Mouse (Mus musculus) cerebellum, postnatal 4 days (tissue): ENCODE measurements at regions not wholly inside any gene's neighbourhood (a gene's known extent, or its start where the extent isn't known, plus 50 kb on each side); places are given as distances from the start of the nearest gene placed in this dataset.

Experiments
- DNase-seq, 2 experiments: peaks; one replicate each; pipeline ENCODE4 v3.0.0; 2022; ENCODE audit warnings: low spot score in 2 of 2, mixed read lengths in 1 of 2

DNA sequence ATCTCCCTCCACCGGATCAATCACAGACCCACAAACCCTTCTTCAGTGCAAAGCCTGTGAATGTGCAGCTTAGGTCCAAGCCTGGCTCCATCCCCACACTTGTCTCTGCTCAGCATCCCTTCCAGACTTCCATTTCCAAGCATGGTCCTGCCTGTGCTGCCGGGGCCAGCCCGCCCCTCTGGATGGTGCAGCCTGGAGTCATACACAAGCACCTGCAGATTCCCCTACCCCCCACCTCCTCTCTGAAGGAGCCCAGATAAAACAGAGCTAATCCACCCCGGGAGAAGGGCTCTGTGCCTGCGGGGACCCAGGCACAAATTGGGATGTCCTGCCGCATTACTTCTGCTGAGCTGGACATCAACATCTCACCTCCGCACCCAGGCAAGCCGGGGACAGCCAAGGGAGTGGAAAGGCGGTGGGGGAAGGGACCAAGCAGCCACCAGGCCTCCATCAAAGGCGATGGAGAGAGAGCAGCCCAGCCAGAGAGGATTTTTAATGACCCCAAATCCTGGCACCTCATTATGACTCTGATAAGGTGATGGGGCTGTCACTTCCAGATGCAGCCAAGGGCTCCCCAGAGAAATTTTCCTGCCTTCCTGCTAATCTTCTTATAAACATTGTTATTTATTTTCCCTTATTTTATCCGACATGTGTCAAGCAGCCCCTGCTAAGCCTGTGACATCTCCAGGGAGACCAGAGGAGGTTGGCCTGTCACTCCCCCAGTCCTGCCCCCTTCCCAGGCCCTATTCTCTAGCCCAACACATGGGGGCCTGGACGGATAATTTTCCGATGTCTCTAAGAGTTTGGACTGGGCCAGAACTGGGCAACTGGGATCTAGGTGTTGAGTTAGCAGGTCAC is 105.5 kb upstream of the Unc5b start:
- no peak for DNase-seq

DNA sequence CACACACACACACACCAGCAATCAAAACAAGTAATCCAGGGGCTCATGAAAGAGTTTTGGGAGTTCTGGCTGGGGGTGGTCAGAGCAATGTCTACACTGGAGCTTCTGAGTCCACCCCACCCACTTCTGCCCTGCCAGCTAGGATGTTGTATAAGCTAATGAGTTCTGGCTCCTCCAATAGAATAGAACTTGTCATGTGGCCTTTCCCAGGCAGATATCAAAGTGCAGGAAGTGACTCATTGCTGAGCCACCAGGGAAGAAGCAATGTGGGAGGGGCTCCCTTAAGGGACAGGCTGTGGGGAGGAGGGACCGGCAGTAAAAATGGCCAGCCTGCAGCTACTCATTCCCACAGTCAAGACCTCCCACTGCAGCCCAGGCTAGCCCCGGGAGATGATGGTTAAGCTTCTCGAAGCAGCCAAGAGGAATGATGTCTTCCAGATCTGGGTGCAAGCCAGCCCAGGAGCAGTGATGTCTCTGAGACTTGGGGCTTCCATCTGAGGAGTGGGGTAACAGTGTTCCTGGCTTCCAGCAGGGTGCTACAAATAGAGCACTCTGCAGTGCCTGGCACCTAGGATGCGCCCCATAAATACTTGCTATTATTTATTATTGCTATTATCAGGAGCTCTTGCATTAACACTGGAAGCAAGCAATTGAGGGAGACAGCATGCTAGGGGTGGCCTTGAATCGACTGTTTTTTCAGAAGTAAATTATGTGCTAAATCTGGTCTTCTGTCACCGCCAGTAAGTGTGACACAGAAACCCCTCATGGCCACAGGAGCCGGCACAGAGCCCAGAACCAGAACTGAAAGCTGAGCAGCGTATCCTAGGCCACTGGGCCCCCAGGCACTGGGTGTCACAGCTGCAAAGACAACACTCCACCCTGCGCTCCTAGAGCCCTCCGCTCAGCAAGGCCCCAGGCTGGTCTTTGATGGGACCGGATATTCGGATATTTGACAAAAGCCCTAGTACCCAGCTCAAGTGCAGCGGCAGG is 103.2 kb upstream of the Unc5b start:
- no peak for DNase-seq

DNA sequence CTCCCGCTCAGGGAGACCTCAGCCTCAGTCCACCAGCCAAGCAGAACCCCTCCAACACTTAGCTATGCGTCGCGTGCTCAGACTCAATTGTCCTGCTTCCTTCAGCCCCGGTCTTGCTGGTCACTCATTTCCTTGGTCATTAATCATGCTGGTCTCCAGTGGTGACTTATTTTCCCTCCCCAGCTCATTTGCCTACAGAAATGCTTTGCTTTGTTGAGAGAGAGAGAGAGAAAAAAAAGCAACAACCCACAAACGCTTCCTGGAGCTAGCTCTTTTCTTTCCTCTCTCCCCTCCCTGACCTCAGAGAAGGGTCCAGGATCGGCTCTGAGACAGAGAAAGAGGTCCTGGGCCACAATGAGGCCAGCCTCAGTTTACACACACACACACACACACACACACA is 102.5 kb upstream of the Unc5b start:
- no peak for DNase-seq

DNA sequence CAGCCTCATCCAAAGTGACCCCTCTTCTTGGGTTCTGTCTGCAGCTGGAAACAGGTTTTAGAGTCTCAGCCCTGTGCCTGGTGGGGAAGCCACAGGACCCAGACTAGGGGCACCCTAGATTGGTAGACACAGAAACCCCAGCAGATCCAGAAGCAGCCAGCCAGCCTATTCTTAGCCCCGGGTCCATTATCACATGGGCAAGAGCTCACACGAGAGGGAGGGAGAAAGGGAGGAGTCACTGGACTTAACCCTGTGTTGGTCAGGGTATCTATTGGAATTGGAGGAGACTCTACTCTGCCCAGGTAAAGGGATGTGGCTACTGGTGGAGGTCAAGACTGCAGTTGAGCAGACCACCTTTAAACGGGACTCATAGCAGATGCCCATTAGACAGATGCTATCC is 101.5 kb upstream of the Unc5b start:
- no peak for DNase-seq

DNA sequence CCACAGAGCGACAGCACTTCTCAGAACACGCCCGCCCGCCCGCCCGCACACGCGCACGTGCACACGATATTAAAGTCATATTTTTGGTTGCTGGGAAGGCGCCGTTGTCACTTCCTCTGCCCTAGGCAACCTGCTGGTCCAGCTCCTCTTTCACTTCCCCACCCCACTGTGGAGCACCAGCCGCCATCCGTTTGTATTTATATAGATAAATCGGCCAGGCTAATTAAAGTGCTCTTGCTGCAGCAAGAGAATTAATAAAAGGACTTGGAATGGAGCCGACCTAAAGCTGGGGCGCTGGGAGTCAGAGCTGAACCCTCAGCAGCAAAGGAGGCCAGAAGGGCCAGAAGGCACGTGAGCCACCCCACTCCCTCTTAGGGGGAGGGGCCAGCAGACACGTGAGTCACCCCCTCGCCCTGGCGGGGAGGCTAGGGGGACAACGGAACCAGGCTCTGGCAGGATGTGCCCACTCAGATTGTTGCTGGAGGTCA is 100.6 kb upstream of the Unc5b start:
- DNase-seq = no peak

DNA sequence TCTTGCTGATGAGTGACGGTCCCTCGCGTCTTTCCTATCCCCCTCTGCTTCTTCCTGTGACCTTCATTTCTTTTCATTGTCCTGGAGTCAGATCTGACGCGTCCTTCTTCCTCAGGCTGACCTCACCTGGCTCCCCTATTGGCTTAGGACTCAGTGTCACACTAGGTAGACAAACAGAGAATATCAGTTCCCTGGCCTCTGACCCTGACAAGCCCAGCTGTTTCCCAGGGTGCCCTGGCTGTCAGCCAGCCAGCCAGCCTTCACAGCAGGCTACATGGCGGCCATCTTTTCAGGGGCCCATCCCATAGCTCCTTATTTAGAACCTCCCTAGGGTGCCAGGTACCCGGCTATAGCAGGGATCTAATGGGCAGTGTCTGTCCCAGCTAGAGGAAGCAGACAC is 97.3 kb upstream of the Unc5b start:
- DNase-seq = no peak

DNA sequence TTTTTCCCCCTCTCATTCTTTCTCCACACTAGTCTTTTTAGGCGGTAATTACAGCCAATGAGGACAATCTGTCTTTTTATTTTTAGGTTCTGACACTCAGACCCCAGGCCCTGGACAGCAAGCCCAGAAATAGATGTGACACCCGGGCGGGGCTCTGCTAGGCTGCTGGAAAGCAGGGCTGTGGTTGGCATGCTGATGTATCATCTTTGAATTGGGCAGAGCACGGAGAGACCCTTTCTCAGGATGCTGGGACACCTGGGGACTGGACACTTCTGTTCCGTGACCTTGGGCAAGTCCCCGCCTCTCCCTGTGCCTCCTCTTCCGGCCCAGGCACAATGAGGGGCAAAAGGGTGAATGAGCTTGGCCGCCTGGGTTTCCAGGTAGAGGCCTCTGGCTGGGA is 96.8 kb upstream of the Unc5b start:
- no peak for DNase-seq

DNA sequence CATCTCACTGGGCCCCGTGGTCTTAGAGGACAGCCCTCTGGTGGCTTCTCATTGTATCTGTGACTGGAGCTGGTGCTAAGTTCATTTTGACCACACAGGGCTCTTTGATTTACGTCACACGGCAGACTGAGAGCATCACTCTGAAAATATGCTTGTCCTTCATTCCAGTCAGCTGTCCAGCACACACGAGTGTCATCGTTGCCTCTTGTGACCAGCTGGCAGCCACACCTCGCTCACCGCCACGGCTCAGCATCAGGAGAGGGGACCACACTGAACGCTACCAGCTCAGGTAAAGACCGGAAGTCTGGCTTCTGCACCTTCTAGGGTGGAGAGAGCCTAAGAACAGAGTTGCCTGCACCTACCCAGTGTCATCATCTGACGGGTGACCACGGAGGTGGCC is 95.3 kb upstream of the Unc5b start:
- no peak for DNase-seq

DNA sequence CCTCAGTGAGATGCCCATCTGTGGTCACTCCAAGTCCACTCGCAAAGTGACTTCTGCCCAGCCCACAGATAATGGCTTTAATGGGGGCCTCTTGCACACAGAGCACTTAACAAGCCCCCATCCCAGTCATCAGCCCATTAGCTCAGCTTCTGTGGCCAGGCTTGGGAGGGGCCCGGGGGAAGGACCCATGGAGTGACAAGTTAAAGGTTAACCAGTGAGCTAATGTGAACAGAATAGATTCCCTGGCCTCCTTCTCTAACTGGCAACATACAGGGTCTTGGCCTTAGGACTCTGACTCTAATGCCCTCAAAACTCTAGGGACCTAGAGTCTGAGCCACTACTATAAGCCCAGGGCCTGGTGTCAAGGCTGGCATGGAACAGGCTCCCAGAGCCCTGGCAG is 94.3 kb upstream of the Unc5b start:
- DNase-seq = no peak

DNA sequence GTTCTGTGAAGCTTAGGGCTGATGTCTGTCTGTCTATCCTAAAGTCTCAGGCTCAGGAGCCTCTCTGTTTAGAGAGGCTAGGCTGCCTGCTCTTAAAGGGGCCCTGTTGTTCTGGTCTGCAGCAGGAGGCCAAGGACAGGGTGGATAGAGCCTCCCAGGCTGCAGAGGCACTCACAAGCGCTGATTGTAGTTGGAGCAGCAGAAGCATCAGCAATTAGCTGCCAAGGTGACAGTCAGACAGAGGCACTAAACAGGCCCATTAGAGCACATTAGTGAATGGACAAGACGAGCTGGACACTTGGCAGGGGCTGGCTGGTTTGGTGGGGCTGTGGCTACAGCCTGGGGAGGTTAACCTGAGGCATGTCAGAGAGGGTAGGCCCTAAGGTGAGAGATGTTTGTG is 93.8 kb upstream of the Unc5b start:
- DNase-seq = no peak

DNA sequence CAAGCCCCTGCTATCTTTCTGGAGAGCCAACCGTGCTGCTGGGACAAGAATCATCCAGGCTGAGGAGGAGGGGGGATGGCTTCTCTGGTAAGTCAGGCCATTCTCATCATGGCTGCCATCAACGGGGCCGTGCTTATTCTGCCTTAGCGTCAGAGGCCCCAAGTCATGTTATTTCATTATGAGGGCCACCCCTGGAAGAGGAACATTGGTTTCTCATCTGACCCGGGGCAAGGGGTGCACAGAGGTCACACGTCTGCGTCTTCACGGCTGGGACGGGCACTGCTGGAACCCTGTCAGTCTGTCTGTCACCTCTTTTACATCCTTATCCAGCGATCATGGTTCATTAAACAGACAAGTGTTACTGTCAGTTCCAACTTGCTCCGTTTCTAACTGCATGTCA is 92.4 kb upstream of the Unc5b start:
- no peak for DNase-seq

DNA sequence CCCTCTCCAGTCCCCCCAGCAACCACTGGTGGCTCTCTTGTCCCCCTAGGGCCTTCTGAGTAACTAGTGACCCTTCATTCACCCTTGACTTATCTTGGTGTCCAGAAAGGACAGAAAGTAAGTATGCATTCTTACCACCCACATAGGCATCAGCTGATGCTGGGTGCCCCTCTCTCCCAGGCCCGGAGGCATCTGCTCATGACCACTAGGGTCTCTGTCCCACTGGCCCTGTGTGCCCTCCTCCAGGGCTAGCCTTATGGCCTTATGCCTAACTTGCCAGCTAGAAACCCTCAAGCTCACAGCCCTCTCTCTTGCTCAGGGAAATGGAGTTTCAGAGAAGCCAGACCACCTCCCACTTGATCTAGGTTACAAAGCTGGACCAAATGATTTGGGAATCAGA is 89.2 kb upstream of the Unc5b start:
- DNase-seq = no peak

DNA sequence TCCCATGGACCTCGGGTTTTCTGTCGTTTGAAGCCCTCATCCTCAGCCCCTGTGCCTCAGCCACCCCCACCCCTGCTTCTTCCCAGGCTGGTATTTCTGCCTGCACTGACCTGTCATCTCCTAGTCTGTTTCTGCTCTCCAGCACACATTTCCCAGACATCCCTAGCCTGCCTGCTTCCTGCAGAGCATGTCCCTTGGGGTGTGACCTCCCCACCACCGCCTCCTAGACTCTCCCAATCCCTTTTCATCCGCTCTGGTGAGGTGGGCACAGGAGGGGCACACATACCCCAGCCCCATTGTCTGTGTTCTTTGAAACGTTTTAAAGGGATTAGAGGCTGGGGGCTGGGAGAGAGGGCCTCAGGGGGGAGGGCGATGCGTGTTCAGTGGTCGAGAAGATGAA is 86.6 kb upstream of the Unc5b start:
- no peak for DNase-seq

DNA sequence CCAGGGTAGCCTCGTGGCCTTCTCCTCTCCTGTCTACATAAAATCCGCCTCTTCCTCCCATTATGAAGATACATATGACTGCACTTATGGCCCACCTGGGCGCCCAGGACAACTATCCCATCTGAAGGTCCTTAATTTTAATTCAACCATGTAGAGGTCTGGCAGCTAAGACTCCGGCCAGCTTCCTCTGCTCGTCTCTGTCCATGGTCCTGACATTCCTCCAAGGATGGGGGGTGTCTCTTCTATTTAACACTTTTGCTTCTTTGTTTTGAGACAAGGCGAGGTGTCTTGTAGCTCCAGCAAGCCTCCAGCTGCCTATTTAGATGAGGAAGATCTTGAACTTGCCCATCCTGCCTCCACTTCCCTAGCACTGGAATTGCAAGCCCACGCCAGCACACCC is 83.0 kb upstream of the Unc5b start:
- no peak for DNase-seq

DNA sequence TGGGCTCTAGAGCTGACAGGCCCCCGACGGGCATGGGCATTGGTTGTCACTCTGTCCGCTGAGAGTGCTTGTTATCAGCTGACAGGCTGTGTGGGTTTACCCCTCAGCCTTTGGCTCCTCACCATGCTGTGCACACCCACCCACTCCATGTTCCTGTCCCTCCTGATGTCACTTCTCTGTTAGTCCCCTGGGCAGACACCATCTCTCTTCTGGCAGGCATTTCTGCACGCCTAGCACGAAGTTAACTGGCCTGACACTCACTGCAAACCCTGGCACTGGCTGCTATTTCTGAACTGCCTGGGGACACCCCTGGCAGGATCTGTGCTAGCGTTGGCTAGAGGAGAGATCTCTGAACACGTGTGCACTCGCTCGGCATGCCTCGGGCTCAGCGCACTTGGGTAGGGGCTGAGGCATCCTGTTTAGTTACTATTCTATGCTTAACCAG is 82.1 kb upstream of the Unc5b start:
- DNase-seq = peak in 1 of 2 experiments; percentile 37

DNA sequence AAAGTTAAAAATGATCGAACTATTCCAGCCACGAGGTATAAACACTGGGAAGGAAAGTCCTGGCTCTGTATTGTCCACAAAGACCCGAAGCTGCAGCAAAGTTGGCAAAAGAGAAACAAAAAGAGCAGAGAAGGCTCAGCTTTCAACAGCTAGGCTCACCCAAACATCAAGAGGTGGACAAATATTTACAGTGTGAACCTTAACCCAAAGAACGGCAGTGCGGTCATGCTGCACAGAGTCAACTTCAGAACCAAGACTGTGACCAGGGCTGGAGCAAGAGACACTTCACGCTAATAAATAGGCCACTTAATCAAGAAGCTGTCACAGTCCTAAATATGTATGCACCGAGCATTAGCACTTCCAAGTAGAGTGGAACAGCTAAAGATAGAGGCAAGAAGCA is 73.0 kb upstream of the Unc5b start:
- DNase-seq = no peak

DNA sequence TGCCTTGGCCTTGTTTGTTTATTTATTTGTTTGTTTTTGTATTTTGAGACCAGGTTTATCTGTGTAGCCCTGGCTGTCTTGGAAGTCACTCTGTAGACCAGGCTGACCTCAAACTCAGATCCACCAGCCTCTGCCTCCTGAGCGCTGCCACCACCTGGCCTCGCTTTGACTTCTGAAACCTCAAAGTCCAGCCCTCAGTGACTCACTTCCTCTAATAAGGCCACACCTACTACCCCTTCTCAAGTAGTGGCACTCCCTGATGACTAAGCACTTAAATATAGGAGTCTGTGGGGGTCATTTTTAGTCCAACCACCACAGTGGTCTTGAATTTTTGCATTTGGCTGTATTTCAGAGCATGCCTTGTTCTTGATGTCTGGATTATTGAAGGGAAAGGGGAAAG is 69.6 kb upstream of the Unc5b start:
- no peak for DNase-seq

DNA sequence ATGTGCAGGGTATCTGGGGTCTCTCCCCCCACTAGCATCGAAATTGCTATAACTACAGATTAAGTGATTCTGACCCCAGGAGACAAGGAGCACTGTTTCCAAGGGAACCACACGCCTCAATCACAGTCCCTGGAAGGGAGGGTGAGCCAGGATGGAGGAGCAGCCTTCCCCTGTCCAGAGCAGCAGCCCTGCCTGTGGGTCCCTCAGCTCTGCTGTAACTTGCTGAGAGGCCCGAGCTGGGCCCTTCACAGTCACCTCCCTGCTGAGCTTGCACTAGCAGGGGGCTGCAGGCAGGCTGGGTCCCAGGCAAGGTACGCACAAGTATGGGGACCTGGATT is 62.4 kb upstream of the Unc5b start:
- no peak for DNase-seq

DNA sequence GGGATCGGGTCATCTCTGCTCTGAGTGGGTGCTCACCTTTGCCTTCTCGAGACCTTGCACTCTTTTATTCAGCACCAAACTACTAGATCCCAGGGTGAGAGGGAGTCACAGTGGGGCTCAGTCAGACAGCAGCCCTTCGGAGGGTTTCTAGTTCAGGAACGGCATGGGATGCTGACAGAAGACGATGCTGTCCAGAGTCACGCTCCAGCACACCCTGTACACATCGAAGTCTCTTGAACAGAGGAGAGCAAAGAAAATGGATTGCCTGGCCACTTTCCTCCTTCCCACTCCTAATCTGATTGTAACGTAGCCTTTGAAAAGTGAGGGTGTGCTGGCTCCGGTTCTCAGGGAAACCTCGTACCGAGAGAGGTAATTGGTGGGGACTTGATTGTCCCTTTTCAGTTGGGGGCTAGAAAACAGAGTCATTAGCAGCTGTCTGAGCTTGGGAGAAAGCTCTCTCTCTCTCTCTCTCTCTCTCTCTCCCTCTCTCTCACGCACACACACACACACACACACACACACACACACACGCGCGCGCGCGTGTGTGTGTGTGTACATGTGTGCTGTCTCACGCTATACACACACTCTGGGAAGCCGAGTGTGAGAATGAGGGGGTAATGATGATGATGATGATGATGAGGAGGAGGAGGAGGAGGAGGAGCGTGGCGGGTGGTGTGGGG is 61.9 kb upstream of the Unc5b start:
- DNase-seq = no peak

DNA sequence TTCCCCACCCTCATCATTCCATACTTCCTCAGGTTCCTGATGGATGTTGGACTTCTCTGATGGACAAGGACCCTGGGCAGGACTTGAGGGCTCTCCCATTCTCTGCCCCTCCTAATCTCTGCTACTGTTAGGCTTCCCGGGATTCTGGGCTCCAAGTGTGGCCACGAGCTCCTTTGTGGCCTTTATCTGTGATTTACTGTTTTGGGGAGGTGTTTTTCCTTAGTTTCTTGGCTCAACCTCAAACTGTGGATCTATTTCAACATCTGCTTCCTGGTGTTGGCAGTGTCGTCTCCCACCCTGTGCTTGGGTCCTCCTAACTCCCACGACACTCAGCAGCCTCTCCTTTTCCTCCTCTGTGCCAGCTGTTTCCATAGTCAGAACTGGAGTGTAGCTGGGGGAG is 61.3 kb upstream of the Unc5b start:
- DNase-seq = no peak

DNA sequence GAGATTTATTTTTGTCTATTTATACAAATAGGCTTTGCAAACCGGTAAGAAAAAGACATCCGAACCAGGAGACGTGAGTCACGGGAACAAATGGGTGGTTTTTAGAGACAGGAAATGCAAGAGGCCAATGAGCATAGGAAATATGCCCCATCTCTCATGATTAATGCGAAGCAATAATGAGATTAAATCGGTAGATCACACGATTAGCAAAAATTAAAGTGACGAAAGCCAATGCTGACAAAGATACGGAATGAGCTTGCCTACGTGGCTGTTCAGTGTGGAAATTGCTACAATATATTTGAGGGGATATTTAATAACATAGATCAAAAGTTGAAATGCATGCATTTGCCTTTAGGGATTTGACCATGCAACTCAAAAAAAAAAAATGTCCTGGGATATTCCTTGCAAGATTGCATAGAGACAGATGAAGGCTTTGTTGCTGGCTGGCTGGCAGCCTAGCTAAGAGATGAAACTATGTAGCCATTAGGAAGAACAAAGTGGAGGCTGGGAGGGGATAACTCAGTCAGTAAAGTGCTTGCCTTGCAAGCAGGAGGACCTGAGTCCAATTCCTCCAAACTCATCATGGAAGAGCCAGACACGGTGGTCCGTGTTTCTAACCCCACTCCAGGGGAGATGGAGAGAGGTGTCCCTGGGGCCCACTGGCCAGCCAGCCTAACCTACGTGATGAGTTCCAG is 60.2 kb upstream of the Unc5b start:
- DNase-seq = no peak

DNA sequence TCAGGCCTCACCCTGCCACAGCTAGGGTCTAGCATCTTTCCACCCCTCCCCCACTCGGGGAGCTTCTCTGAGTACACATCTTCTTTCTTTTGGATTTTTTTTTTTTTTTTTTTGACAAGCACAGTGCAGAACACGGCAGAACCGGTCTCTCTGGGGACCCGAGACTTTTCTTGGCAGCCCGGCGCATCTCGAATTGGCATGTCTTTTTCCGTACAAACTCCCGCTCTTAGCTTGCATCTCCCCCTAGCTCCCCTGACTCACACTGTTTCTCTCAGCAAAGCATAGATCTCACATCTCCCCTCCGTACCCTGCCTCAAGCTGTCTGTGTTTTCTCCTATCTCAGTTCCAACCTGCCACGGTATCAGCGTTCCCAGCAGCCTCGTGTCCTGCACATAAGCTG is 58.4 kb upstream of the Unc5b start:
- DNase-seq = no peak
